Mouse (Mus musculus) ES-Bruce4 (cell line): ENCODE measurements at regions not wholly inside any gene's neighbourhood (a gene's known extent, or its start where the extent isn't known, plus 50 kb on each side); places are given as distances from the start of the nearest gene placed in this dataset.

Source experiments
- H3K27ac ChIP-seq: 2 replicates; pipeline ENCODE4 v1.5.1; 2012; ENCODE audit warnings: low read length, inconsistent platforms; ENCODE audit not compliant: insufficient read depth
- H3K27me3 ChIP-seq: 2 replicates; pipeline ENCODE4 v1.6.1; 2012; ENCODE audit warnings: mild to moderate bottlenecking, low read length, inconsistent platforms; ENCODE audit not compliant: control insufficient read depth, poor library complexity, insufficient read depth, severe bottlenecking
- H3K36me3 ChIP-seq: 2 replicates; pipeline ENCODE4 v1.6.1; 2012; ENCODE audit warnings: inconsistent platforms, mild to moderate bottlenecking, low read length, moderate library complexity; ENCODE audit not compliant: control insufficient read depth, poor library complexity, insufficient read depth, severe bottlenecking
- H3K4me1 ChIP-seq: one replicate; pipeline ENCODE4 v1.8.1; 2011; ENCODE audit warnings: low read length; ENCODE audit not compliant: control insufficient read depth, insufficient read depth
- H3K4me3 ChIP-seq: 2 replicates; pipeline ENCODE4 v1.5.1; 2011; ENCODE audit warnings: low read depth, mild to moderate bottlenecking, low read length
- H3K9ac ChIP-seq: 2 replicates; pipeline ENCODE4 v1.6.1; 2012; ENCODE audit warnings: low read depth, mild to moderate bottlenecking, inconsistent platforms; ENCODE audit not compliant: poor library complexity, severe bottlenecking
- H3K9me3 ChIP-seq: replicated peaks from 2 replicates; pipeline ENCODE4 v1.6.1; 2012; ENCODE audit warnings: mild to moderate bottlenecking, low read length, inconsistent platforms; ENCODE audit not compliant: control insufficient read depth, poor library complexity, insufficient read depth, severe bottlenecking
- CTCF ChIP-seq: IDR thresholded peaks from one replicate; pipeline ENCODE4 v1.8.1; 2011; ENCODE audit warnings: low read depth, low read length
- EP300 ChIP-seq: IDR thresholded peaks from 2 replicates; pipeline ENCODE4 v1.6.1; 2011; ENCODE audit warnings: low read depth, low read length; ENCODE audit not compliant: insufficient read depth
- POLR2A ChIP-seq: IDR thresholded peaks from one replicate; pipeline ENCODE4 v1.8.1; 2011; ENCODE audit warnings: low read length; ENCODE audit not compliant: insufficient read depth

DNA sequence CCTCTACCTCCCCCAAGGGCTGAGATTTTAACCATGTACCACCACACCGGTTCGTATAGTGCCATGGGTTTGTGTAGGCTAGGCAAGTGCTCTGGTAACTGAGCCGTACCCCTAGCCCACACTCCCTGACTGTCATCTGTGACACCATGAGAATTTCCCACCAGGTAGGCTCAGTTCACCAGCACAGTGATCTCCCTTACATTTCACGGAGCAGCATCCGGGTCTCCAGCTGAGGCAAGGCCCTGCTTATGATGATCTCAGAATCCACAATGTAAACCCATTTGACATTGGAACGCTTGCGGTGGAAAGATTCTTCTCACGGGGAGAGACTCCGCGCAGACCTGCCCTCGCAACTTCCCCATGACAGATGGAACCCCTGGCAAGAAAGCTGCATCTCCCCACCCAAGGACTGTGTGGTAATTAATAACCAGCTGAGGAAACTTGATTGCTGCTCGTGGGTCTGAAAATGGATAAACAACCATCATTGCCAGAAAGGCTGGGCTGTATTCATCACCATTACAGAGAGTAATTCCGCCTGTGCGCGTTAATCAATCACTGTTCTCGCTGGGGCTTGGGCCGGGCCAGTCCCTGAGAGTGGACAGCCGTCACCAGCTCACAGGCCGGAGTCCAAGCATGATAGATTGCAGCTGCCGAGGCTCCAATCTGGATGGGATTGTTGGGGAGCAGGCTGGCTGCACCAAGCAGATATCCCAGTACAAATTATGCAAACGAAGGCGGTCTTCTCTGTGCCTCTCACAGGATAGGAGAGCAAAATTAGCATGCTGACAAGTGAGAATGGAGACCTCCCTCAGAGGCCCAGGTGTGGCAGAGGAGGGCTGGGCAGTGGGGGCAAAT, 492.3 kb downstream of the Fam19a5 start:
- H3K27me3 ChIP-seq, result no peaks in the 10 kb centered on the region
- no peak for TF ChIP-seq EP300
- H3K36me3 ChIP-seq, result no peaks in the 10 kb centered on the region
- H3K9ac ChIP-seq, result no peak overlapping the region
- H3K9me3 ChIP-seq, result no peaks in the 10 kb centered on the region
- no peak overlapping the region for H3K27ac ChIP-seq
- no peak overlapping the region for H3K4me3 ChIP-seq
- H3K4me1 ChIP-seq, result no peaks in the 10 kb centered on the region

DNA sequence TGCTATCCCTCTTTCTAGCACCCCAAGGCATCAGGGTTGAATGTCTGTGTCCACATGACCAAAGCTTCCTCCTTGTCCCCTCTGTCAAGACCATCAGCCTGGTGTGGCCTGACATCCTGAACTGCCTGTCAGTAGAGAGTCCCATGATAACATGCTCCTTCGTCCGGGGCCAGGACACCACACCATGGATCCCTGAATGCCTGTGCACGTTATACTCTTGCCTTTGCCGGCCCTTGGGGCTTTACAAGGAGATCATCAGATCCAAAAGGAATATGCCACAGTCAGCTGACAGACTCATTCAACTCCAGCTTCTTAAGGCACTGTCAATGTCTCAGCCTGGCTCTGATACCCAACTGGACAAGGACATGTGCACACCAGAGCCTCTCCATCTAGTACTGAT, 493.5 kb downstream of the Fam19a5 start:
- Histone ChIP-seq H3K36me3 (no peaks in the 10 kb centered on the region), H3K4me3 (no peak overlapping the region), H3K9me3 (no peaks in the 10 kb centered on the region), H3K4me1 (no peaks in the 10 kb centered on the region), H3K9ac (no peak overlapping the region), H3K27me3 (no peaks in the 10 kb centered on the region), H3K27ac (no peak overlapping the region)
- no peak for TF ChIP-seq POLR2A
- no peak for TF ChIP-seq CTCF
- TF ChIP-seq EP300, result no peak

- no peaks in the 10 kb centered on the region for H3K36me3 ChIP-seq
- H3K9ac ChIP-seq, result no peak overlapping the region
- H3K4me1 ChIP-seq, result no peaks in the 10 kb centered on the region
- H3K27ac ChIP-seq, result no peak overlapping the region
- H3K9me3 ChIP-seq, result no peaks in the 10 kb centered on the region
- TF ChIP-seq EP300 (no peak), CTCF (no peak), POLR2A (no peak)
- no peak overlapping the region for H3K4me3 ChIP-seq
- no peaks in the 10 kb centered on the region for H3K27me3 ChIP-seq
These were observed 498.7 kb downstream of the Fam19a5 start for GRCm38 (mm10) chr15:88042821-88043220.

- no peaks in the 10 kb centered on the region for H3K9me3 ChIP-seq
- H3K27me3 ChIP-seq, result no peaks in the 10 kb centered on the region
- no peak overlapping the region for H3K27ac ChIP-seq
- no peaks in the 10 kb centered on the region for H3K36me3 ChIP-seq
- H3K4me3 ChIP-seq, result no peak overlapping the region
- TF ChIP-seq CTCF (no peak), POLR2A (no peak), EP300 (no peak)
- H3K4me1 ChIP-seq, result no peaks in the 10 kb centered on the region
- no peak overlapping the region for H3K9ac ChIP-seq
These were observed 514.0 kb downstream of the Fam19a5 start for GRCm38 (mm10) chr15:88058071-88058470.

DNA sequence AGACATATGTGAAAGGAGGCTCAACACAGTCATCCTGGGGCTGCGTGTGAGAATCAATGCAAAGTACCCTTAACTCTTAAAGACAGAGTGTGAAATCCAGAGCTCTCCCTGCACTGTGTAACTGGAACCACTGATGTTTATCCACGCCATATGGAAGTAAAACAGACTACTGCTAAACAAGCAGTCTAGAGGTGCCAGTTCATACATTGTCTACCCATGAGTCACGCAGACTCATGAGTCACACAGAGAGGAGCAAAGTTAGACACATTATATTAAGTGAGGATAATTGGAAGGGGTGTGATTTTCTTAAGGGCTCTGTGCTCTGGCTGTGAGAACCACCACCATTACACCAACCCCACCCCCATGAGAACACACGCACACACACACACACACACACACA, 516.8 kb downstream of the Fam19a5 start:
- Histone ChIP-seq H3K9me3 (no peaks in the 10 kb centered on the region), H3K4me3 (no peak overlapping the region), H3K9ac (no peak overlapping the region), H3K27ac (no peak overlapping the region), H3K4me1 (no peaks in the 10 kb centered on the region), H3K36me3 (no peaks in the 10 kb centered on the region), H3K27me3 (no peaks in the 10 kb centered on the region)
- no peak for TF ChIP-seq CTCF
- TF ChIP-seq EP300, result no peak
- TF ChIP-seq POLR2A, result no peak

DNA sequence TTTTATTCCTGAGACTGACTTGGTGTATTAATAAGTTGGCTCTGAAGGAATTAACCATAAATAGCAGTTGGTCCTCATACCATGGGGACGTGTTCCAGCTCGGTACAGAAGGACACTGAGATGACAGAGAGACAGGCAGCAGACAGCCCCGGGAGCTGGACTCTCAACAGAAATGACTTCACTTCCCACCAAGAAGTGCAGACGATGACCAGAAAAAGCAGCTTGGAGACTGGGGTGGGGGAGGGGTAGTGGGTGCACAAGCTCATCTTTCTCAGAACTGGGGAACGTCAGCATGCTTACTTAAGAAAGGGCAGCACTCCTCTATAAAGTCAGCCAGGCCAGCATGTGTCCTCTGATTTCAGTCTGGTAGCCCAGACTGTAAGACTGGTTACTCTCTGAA, 518.9 kb downstream of the Fam19a5 start:
- Histone ChIP-seq H3K36me3 (no peaks in the 10 kb centered on the region), H3K9ac (no peak overlapping the region), H3K4me1 (no peaks in the 10 kb centered on the region), H3K4me3 (no peak overlapping the region), H3K9me3 (no peaks in the 10 kb centered on the region), H3K27me3 (no peaks in the 10 kb centered on the region), H3K27ac (no peak overlapping the region)
- TF ChIP-seq POLR2A (no peak), CTCF (no peak), EP300 (no peak)
